Mouse (Mus musculus): ENCODE data around the gene Tm9sf2.

DNA sequence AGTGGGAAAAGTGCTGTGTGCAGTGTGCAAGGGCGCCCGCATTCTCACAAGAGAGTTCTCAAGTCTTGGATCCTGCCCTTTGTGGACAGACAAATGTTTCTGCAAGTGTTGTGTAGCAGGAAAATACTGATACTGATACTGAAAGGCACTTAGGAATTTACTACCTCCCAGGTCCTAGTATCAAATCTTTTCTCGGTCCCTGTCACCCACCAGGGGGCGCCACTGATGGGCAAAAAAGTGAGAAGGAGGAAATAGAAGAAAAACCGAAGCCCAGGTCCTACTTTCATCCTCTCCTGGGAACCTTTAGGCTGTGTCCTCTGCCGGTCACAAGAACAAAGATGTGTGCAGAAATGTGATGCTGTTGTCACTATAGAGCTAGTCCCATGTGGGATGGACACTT is 27.4 kb upstream of the Tm9sf2 start:
- TF ChIP-seq CTCF (IDR thresholded peaks at IDR 0.05) (peak; percentile 72), EP300 (IDR thresholded peaks at IDR 0.05) (no peak)
